Mouse (Mus musculus) stomach, embryonic 14.5 days (tissue): Measurements from ENCODE around the gene Atrip. TPM values are rescaled to one million over a fixed set of nuclear protein-coding genes. Genes with fewer than 3 reads are reported as not detected.

Experiments used
- ATAC-seq: fragments of 200-750 bp; cut with Nextera tagmentation; 2 replicates; pipeline ENCODE4 v1.8.0; 2017; ENCODE audit warnings: low read depth, moderate TSS enrichment; ENCODE audit not compliant: insufficient number of reproducible peaks, insufficient read depth, low FRiP score
- H3K27ac ChIP-seq: fragments of 300-500 bp; sonication (generic); 2 replicates; pipeline ENCODE4 v1.5.1; 2014; ENCODE audit warnings: mild to moderate bottlenecking, low read length, moderate library complexity, mixed read lengths
- H3K27me3 ChIP-seq: fragments of 300-500 bp; sonication (generic); 2 replicates; pipeline ENCODE4 v1.6.1; 2014; ENCODE audit warnings: low read length, control low read depth, mixed read lengths; ENCODE audit not compliant: control insufficient read depth, insufficient read depth
- H3K36me3 ChIP-seq: fragments of 300-500 bp; sonication (generic); 2 replicates; pipeline ENCODE4 v1.6.1; 2014; ENCODE audit warnings: mild to moderate bottlenecking, control low read depth, low read length, moderate library complexity, mixed read lengths; ENCODE audit not compliant: control insufficient read depth, insufficient read depth
- H3K4me1 ChIP-seq: fragments of 300-500 bp; sonication (generic); 2 replicates; pipeline ENCODE4 v1.6.1; 2014; ENCODE audit warnings: low read length, control low read depth, mixed read lengths; ENCODE audit not compliant: control insufficient read depth, insufficient read depth
- H3K4me2 ChIP-seq: fragments of 300-500 bp; sonication (generic); replicated peaks from 2 replicates; pipeline ENCODE4 v1.6.1; 2014; ENCODE audit warnings: low read depth, low read length, control low read depth
- H3K4me3 ChIP-seq: fragments of 300-500 bp; sonication (generic); 2 replicates; pipeline ENCODE4 v1.5.1; 2014; ENCODE audit warnings: low read depth, low read length, control low read depth
- H3K9ac ChIP-seq: fragments of 300-500 bp; sonication (generic); replicated peaks from 2 replicates; pipeline ENCODE4 v1.6.1; 2014; ENCODE audit warnings: low read depth, mild to moderate bottlenecking, control low read depth, low read length, moderate library complexity, mixed read lengths
- H3K9me3 ChIP-seq: fragments of 300-500 bp; sonication (generic); 2 replicates; pipeline ENCODE4 v1.6.1; 2016; ENCODE audit warnings: low read depth, low read length, control low read depth; ENCODE audit not compliant: control insufficient read depth
- WGBS: fragments of 180-500 bp; shearing (Covaris S2); extraction: QIAGEN DNeasy Blood & Tissue Kit; methylation state at CpG from one replicate; pipeline ENCODE4 v1.1.7; 2014; 5-methylcytosine and 5-hydroxymethylcytosine counted together
- polyA plus RNA-seq: library from polyadenylated mRNA; unstranded; fragments of >200 nt; fragmentation: Nextera tagmentation; extraction: Ambion mirVana; gene quantifications from 2 replicates; pipeline ENCODE4 v1.2.1, GENCODE M21; 2014

Atrip gene
- polyA plus RNA-seq, 1 experiment from 2014 or later: 27.2 TPM

GRCm38 (mm10) chr9:109031686-109032085, 42.2 kb downstream of the Atrip start:
- no peaks in the 10 kb centered on the region for H3K9me3 ChIP-seq
- no peak overlapping the region for H3K27ac ChIP-seq
- no peaks in the 10 kb centered on the region for H3K4me1 ChIP-seq
- H3K4me2 ChIP-seq: no peak overlapping the region
- 77% methylated on average over 8 of the region's 8 CpGs for WGBS
- no peaks in the 10 kb centered on the region for H3K27me3 ChIP-seq
- no peak for ATAC-seq
- no peaks in the 10 kb centered on the region for H3K36me3 ChIP-seq
- H3K9ac ChIP-seq: no peak overlapping the region
- H3K4me3 ChIP-seq: no peak overlapping the region

GRCm38 (mm10) chr9:109031001-109031400, 42.9 kb downstream of the Atrip start:
- no peaks in the 10 kb centered on the region for H3K4me1 ChIP-seq
- H3K27ac ChIP-seq: no peak overlapping the region
- 94% methylated on average over 7 of the region's 7 CpGs for WGBS
- H3K9me3 ChIP-seq: no peaks in the 10 kb centered on the region
- no peaks in the 10 kb centered on the region for H3K27me3 ChIP-seq
- H3K36me3 ChIP-seq: no peaks in the 10 kb centered on the region
- H3K9ac ChIP-seq: no peak overlapping the region
- H3K4me3 ChIP-seq: no peak overlapping the region
- no peak for ATAC-seq
- H3K4me2 ChIP-seq: no peak overlapping the region

- ATAC-seq: no peak
- 63% methylated on average over 3 of the region's 3 CpGs for WGBS
- no peak overlapping the region for H3K27ac ChIP-seq
Measured at GRCm38 (mm10) chr9:109030312-109030711, 43.6 kb downstream of the Atrip start.

GRCm38 (mm10) chr9:109028919-109029318, 45.0 kb downstream of the Atrip start:
- H3K36me3 ChIP-seq: no peaks in the 10 kb centered on the region
- 73% methylated on average over 5 of the region's 5 CpGs for WGBS
- no peaks in the 10 kb centered on the region for H3K9me3 ChIP-seq
- no peak overlapping the region for H3K4me2 ChIP-seq
- no peaks in the 10 kb centered on the region for H3K27me3 ChIP-seq
- H3K27ac ChIP-seq: no peak overlapping the region
- H3K4me1 ChIP-seq: no peaks in the 10 kb centered on the region
- no peak for ATAC-seq
- no peak overlapping the region for H3K4me3 ChIP-seq
- H3K9ac ChIP-seq: no peak overlapping the region

More at GRCm38 (mm10) chr9:109030312-109030711, 43.6 kb downstream of the Atrip start:
- Histone ChIP-seq H3K9me3 (no peaks in the 10 kb centered on the region), H3K36me3 (no peaks in the 10 kb centered on the region), H3K27me3 (no peaks in the 10 kb centered on the region), H3K4me1 (no peaks in the 10 kb centered on the region), H3K4me3 (no peak overlapping the region), H3K9ac (no peak overlapping the region), H3K4me2 (no peak overlapping the region)

- Histone ChIP-seq H3K36me3 (no peaks in the 10 kb centered on the region), H3K4me1 (no peaks in the 10 kb centered on the region), H3K4me2 (no peak overlapping the region), H3K9me3 (no peaks in the 10 kb centered on the region), H3K27me3 (no peaks in the 10 kb centered on the region), H3K4me3 (no peak overlapping the region), H3K9ac (no peak overlapping the region), H3K27ac (no peak overlapping the region)
- ATAC-seq: no peak
- 76% methylated on average over 3 of the region's 3 CpGs for WGBS
Measured at GRCm38 (mm10) chr9:109028421-109028820, 45.5 kb downstream of the Atrip start.

- 77% methylated on average over 8 of the region's 8 CpGs for WGBS
Measured at GRCm38 (mm10) chr9:109027521-109027920, 46.4 kb downstream of the Atrip start.

GRCm38 (mm10) chr9:109022866-109023685, 50.8 kb downstream of the Atrip start:
- Histone ChIP-seq H3K27me3 (no peaks in the 10 kb centered on the region), H3K4me2 (no peak overlapping the region), H3K4me3 (no peak overlapping the region), H3K36me3 (no peaks in the 10 kb centered on the region), H3K27ac (no peak overlapping the region), H3K9ac (no peak overlapping the region), H3K4me1 (no peaks in the 10 kb centered on the region), H3K9me3 (no peaks in the 10 kb centered on the region)
- ATAC-seq: no peak
- WGBS: 84% methylated on average over 17 of the region's 17 CpGs

More at GRCm38 (mm10) chr9:109027521-109027920, 46.4 kb downstream of the Atrip start:
- Histone ChIP-seq H3K4me2 (no peak overlapping the region), H3K9me3 (no peaks in the 10 kb centered on the region), H3K27ac (no peak overlapping the region), H3K9ac (no peak overlapping the region), H3K36me3 (no peaks in the 10 kb centered on the region), H3K4me3 (no peak overlapping the region), H3K27me3 (no peaks in the 10 kb centered on the region), H3K4me1 (no peaks in the 10 kb centered on the region)
- no peak for ATAC-seq

GRCm38 (mm10) chr9:109021428-109021827, 52.5 kb downstream of the Atrip start:
- Histone ChIP-seq H3K4me1 (no peaks in the 10 kb centered on the region), H3K36me3 (no peaks in the 10 kb centered on the region), H3K4me2 (no peak overlapping the region), H3K9ac (no peak overlapping the region), H3K9me3 (no peaks in the 10 kb centered on the region), H3K27ac (no peak overlapping the region), H3K4me3 (no peak overlapping the region), H3K27me3 (no peaks in the 10 kb centered on the region)
- WGBS: 77% methylated on average over 4 of the region's 4 CpGs
- no peak for ATAC-seq
